Mouse (Mus musculus) stomach, postnatal 0 days (tissue): ENCODE measurements around the gene Ufd1. TPM values are rescaled to one million over a fixed set of nuclear protein-coding genes. Genes with fewer than 3 reads are reported as not detected.

ENCODE experiments used
- ATAC-seq: fragments of 200-750 bp; cut with Nextera tagmentation; 2 replicates; pipeline ENCODE4 v1.8.0; 2017; ENCODE audit not compliant: low FRiP score, low TSS enrichment
- DNase-seq: peaks from one replicate; pipeline ENCODE4 v3.0.0-alpha.2; 2016; ENCODE audit warnings: low spot score
- H3K27ac ChIP-seq: fragments of 300-500 bp; sonication (generic); replicated peaks from 2 replicates; pipeline ENCODE4 v1.5.1; 2014; ENCODE audit warnings: mild to moderate bottlenecking, control low read depth
- H3K27me3 ChIP-seq: fragments of 300-500 bp; sonication (generic); 2 replicates; pipeline ENCODE4 v1.6.1; 2014; ENCODE audit warnings: low read length; ENCODE audit not compliant: control insufficient read depth, insufficient read depth
- H3K36me3 ChIP-seq: fragments of 300-500 bp; sonication (generic); 2 replicates; pipeline ENCODE4 v1.6.1; 2014; ENCODE audit warnings: low read length, mixed read lengths; ENCODE audit not compliant: control insufficient read depth, insufficient read depth
- H3K4me1 ChIP-seq: fragments of 300-500 bp; sonication (generic); replicated peaks from 2 replicates; pipeline ENCODE4 v1.6.1; 2014; ENCODE audit warnings: antibody characterized with exemption; ENCODE audit not compliant: control insufficient read depth, insufficient read depth
- H3K4me2 ChIP-seq: fragments of 300-500 bp; sonication (generic); replicated peaks from 2 replicates; pipeline ENCODE4 v1.6.1; 2014; ENCODE audit warnings: low read depth, mild to moderate bottlenecking, control low read depth, moderate library complexity
- H3K4me3 ChIP-seq: fragments of 300-500 bp; sonication (generic); 2 replicates; pipeline ENCODE4 v1.5.1; 2014; ENCODE audit warnings: low read depth, low read length, control low read depth
- H3K9ac ChIP-seq: fragments of 300-500 bp; sonication (generic); 2 replicates; pipeline ENCODE4 v1.6.1; 2014; ENCODE audit warnings: mild to moderate bottlenecking, low read length, control low read depth, mixed read lengths
- H3K9me3 ChIP-seq: fragments of 300-500 bp; sonication (generic); 2 replicates; pipeline ENCODE4 v1.6.1; 2016; ENCODE audit warnings: low read length; ENCODE audit not compliant: control insufficient read depth
- CTCF ChIP-seq: IDR thresholded peaks from 2 replicates; pipeline ENCODE4 v1.5.1; 2016; ENCODE audit warnings: antibody characterized with exemption, low read depth, mild to moderate bottlenecking, moderate library complexity
- EP300 ChIP-seq: optimal IDR thresholded peaks from 2 replicates; pipeline ENCODE3; 2016; ENCODE audit warnings: antibody characterized with exemption
- WGBS: fragments of 180-500 bp; shearing (Covaris S2); extraction: QIAGEN DNeasy Blood & Tissue Kit; methylation state at CpG from one replicate; pipeline ENCODE4 v1.1.7; 2014; 5-methylcytosine and 5-hydroxymethylcytosine counted together
- polyA plus RNA-seq: library from polyadenylated mRNA; unstranded; fragments of >200 nt; fragmentation: Nextera tagmentation; extraction: Ambion mirVana; gene quantifications from 2 replicates; pipeline ENCODE4 v1.2.1, GENCODE M21; 2015

The Ufd1 gene
- 67.2 and 70.5 TPM in 2 replicates for polyA plus RNA-seq

DNA sequence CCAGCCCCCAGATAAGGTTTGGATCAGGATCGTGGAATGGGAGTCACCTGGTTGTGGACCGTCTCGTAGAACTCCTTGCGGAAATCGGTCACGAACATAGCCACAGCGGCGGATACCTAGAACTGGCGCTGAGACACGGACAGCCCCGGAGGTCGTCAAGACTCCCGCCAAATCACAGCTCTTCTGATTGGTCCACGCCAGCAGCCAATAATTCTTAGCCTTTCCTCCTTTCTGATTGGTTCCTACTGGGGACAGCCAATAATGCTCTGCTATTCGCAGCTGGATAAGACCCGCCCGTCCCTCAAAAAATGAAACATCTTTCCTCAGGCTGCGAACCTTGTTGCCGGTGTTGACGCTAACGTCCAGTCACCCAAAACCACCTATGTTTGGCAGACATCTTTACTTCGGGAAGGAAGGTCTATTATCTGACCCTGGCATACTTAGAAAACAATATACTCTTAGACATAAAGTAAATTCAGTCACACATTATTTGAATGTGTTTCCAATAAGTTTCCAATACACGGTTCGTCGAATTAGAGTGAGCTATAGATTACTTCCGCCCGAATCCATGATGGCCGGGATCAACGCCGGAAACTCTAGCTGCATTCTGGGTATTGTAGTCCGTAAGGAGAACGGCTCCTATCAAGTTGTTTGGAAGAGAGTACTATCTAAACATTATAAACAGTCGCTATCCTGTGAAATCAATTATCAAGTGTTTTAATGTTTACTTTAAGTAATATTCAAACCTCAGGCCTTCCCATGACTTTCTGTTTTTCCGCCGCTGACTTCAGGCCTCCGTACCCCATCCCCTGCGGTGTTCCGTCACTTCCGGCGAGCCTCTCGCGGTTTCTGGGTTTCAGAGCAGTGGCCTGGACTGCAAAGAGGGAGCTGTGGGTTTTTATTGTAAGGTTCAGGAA, at the start of gene Ufd1, which contains the start of gene Cdc45:
TSS of gene Ufd1 (plus strand) at position 312 of the 917 bp plus-strand sequence.
TSS of gene Cdc45 (minus strand) at position 520 of the 917 bp plus-strand sequence.
- Histone ChIP-seq H3K4me2 (peak within 1 kb of the TSS; percentile 86), H3K4me3 (peak within 1 kb of the TSS; percentile 87), H3K9ac (peak within 1 kb of the TSS; percentile 93), H3K4me1 (peaks cover 3% of the 10 kb centered on the region; the same call in 1 of the 2 replicates), H3K27ac (peak within 1 kb of the TSS; percentile 88), H3K27me3 (no peaks in the 10 kb centered on the region), H3K36me3 (peaks cover 2% of the 10 kb centered on the region; the same call in 1 of the 2 replicates), H3K9me3 (no peaks in the 10 kb centered on the region)
- ATAC-seq (peak; percentile 97), DNase-seq (peak; percentile 91)
- under 1% methylated on average over 42 of the region's 42 CpGs for WGBS
- peak; percentile 93 for TF ChIP-seq EP300
- peak; percentile 4; the same call in 1 of the 2 replicates for TF ChIP-seq CTCF

DNA sequence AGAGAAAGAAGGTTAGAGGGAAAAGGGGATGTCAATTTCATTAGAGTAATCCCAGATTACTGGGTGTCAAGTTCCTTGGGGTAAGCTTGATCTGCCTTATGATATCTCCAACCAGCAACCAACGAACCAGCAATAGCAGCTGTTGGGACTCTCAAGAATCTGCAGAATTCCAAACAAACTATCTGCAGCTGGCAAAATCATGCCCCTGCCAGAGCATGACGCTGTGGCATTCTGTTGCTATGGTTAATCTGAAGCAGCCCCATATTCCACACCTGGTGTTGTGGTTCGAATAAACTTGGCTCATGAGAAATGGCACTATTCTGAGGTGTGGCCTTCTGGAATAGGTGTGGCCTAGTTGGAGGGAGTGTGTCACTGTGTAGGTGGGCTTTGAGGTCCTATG, 48.6 kb upstream of the Ufd1 start:
- H3K27ac ChIP-seq, result no peak overlapping the region
- no peaks in the 10 kb centered on the region for H3K36me3 ChIP-seq
- H3K4me2 ChIP-seq, result no peak overlapping the region
- no peak for ATAC-seq
- H3K4me1 ChIP-seq, result no peaks in the 10 kb centered on the region
- H3K9ac ChIP-seq, result no peak overlapping the region
- H3K9me3 ChIP-seq, result no peaks in the 10 kb centered on the region
- DNase-seq, result no peak
- no peaks in the 10 kb centered on the region for H3K27me3 ChIP-seq
- TF ChIP-seq EP300 (no peak), CTCF (no peak)
- no peak overlapping the region for H3K4me3 ChIP-seq
- 52% methylated on average over 3 of the region's 3 CpGs for WGBS

DNA sequence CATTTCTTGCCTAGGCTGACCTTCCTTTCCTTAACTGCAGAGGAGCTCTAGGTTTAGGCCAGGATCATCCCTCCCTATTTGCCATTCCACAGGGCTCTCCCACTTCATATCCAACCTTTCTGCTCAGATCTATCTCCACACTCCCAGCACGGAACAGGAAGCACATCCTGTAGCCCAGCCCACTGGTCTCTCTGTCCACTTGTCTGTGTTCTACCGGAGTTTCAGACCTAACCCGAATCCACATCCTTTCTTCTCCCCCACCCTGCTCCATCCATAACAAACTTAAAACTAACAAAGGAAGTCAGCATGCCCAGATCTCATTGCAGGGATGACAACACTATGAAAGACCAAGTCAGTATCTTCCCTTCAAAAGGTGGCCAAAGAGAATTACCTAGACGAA, 45.2 kb upstream of the Ufd1 start:
- no peak for TF ChIP-seq CTCF
- Histone ChIP-seq H3K4me1 (no peaks in the 10 kb centered on the region), H3K9me3 (no peaks in the 10 kb centered on the region), H3K27me3 (no peaks in the 10 kb centered on the region), H3K27ac (no peak overlapping the region), H3K36me3 (no peaks in the 10 kb centered on the region), H3K9ac (no peak overlapping the region), H3K4me2 (no peak overlapping the region), H3K4me3 (no peak overlapping the region)
- whole genome bisulfite sequencing, result 66% methylated on average over 4 of the region's 4 CpGs
- no peak for ATAC-seq
- no peak for DNase-seq

- Histone ChIP-seq H3K4me3 (no peak overlapping the region), H3K9ac (no peak overlapping the region), H3K36me3 (no peaks in the 10 kb centered on the region), H3K27me3 (no peaks in the 10 kb centered on the region), H3K4me1 (no peaks in the 10 kb centered on the region), H3K9me3 (no peaks in the 10 kb centered on the region), H3K4me2 (no peak overlapping the region), H3K27ac (no peak overlapping the region)
- ATAC-seq (no peak), DNase-seq (no peak)
- TF ChIP-seq EP300 (no peak), CTCF (no peak)
- WGBS, result 64% methylated on average over 1 of the region's 1 CpGs
Measured at GRCm38 (mm10) chr16:18769501-18769900, 42.1 kb upstream of the Ufd1 start.

GRCm38 (mm10) chr16:18773936-18774335, 37.6 kb upstream of the Ufd1 start:
- no peak for DNase-seq
- H3K27me3 ChIP-seq, result peaks cover 9% of the 10 kb centered on the region; the same call in 1 of the 2 replicates
- no peaks in the 10 kb centered on the region for H3K9me3 ChIP-seq
- WGBS, result 30% methylated on average over 2 of the region's 2 CpGs
- no peak overlapping the region for H3K4me2 ChIP-seq
- no peak overlapping the region for H3K9ac ChIP-seq
- H3K36me3 ChIP-seq, result no peaks in the 10 kb centered on the region
- no peak overlapping the region for H3K4me3 ChIP-seq
- TF ChIP-seq EP300, result no peak
- ATAC-seq, result no peak
- H3K27ac ChIP-seq, result no peak overlapping the region
- no peaks in the 10 kb centered on the region for H3K4me1 ChIP-seq
